Mouse (Mus musculus) olfactory bulb, adult 2 months (tissue): ENCODE results near the gene Bicd2. TPM values are rescaled to one million over a fixed set of nuclear protein-coding genes. Genes with fewer than 3 reads are reported as not detected.

Experiments
- H3K27ac ChIP-seq: fragments of 200-500 bp; 2 replicates; pipeline ENCODE4 v1.5.1; 2012; ENCODE audit warnings: low read depth, low read length; ENCODE audit not compliant: insufficient read depth
- H3K4me1 ChIP-seq: fragments of 200-500 bp; 2 replicates; pipeline ENCODE4 v1.6.1; 2012; ENCODE audit warnings: low read length; ENCODE audit not compliant: control insufficient read depth, insufficient read depth
- H3K4me3 ChIP-seq: fragments of 200-500 bp; 2 replicates; pipeline ENCODE4 v1.5.1; 2012; ENCODE audit warnings: mild to moderate bottlenecking, low read depth, low read length, moderate library complexity; ENCODE audit not compliant: insufficient read depth
- CTCF ChIP-seq: fragments of 200-500 bp; IDR thresholded peaks from 2 replicates; pipeline ENCODE4 v1.5.1; 2012; ENCODE audit warnings: low read depth, mild to moderate bottlenecking, low read length, moderate library complexity; ENCODE audit not compliant: insufficient read depth
- POLR2A ChIP-seq: fragments of 200-500 bp; IDR thresholded peaks from 2 replicates; pipeline ENCODE4 v1.6.1; 2012; ENCODE audit warnings: mild to moderate bottlenecking, low read depth, low read length, moderate library complexity; ENCODE audit not compliant: insufficient read depth
- WGBS: fragments of 180-500 bp; shearing (Covaris S2); methylation state at CpG from one replicate; pipeline ENCODE4 v1.1.7; 2018; 5-methylcytosine and 5-hydroxymethylcytosine counted together
- polyA plus RNA-seq: library from polyadenylated mRNA; stranded (reverse); fragments of >200 nt; gene quantifications from 2 replicates; pipeline ENCODE4 v1.2.4, GENCODE M21; 2012; ENCODE audit warnings: low replicate concordance; ENCODE audit not compliant: missing spikeins, insufficient read depth, insufficient read length

Bicd2 gene
- polyA plus RNA-seq, 1 experiment = 48.0 TPM

DNA sequence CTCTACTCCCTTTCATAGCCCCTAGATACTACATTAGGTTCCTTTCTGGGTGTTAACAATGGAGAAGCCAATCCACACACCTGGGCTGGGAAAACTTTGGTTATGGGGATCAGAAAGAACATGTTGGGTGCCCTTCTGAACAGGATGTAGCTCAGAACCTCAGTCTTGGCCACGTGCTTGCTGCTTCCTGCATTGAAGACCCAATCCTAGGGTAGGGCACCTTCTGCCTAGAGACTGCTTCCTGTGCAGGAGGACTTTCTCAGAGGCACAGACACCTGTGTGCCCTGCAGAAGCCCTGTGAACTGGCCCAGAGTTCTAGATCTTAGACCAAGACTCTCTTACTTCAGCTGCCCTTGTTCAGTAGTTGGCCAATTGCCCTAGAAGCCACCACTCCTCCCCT lies 94.4 kb downstream of the Bicd2 start:
- no peak overlapping the region for H3K27ac ChIP-seq

DNA sequence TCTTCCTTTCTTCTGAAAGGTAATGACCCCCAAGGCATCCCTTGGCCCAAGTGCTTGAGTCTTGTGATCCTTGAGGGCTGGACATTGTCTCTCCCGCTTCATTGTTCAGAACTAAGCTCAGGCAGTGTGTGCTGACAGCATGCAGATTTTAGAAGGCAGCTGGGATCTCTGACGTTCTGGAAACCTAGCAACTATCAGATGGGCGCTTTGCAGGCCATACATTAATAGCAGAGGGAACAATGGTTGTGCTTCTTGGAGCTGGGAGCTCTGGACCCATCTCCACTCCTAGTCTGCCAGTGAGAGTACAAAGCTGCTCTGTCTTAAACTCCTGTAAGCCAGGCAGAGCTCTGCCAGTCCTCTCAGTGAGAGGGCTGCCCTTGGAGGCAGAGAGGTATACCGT lies 94.8 kb downstream of the Bicd2 start:
- no peak overlapping the region for H3K4me3 ChIP-seq
- H3K4me1 ChIP-seq = peaks cover 4% of the 10 kb centered on the region; the same call in 1 of the 2 replicates
- 73% methylated on average over 4 of the region's 4 CpGs for WGBS
- H3K27ac ChIP-seq = no peak overlapping the region
- no peak for TF ChIP-seq CTCF
- TF ChIP-seq POLR2A = no peak

More for the DNA sequence above, 94.4 kb downstream of the Bicd2 start:
- Histone ChIP-seq H3K4me3 (no peak overlapping the region), H3K4me1 (peaks cover 4% of the 10 kb centered on the region; the same call in 1 of the 2 replicates)
- no peak for TF ChIP-seq POLR2A
- no peak for TF ChIP-seq CTCF
- WGBS = 86% methylated on average over 1 of the region's 1 CpGs

Other genes with a start within 250 kb of the Bicd2 start
- not detected in 2 replicates for gene Wnk2, start 193.6 kb upstream of the Bicd2 start, polyA plus RNA-seq
- gene Ninj1, start 154.1 kb upstream of the Bicd2 start, polyA plus RNA-seq = not detected in 2 replicates
- not detected in 2 replicates for gene Card19, start 125.5 kb upstream of the Bicd2 start, polyA plus RNA-seq
- not detected in 2 replicates for gene Susd3, start 92.9 kb upstream of the Bicd2 start, polyA plus RNA-seq
- not detected in 2 replicates for gene Fgd3, start 21.3 kb upstream of the Bicd2 start, polyA plus RNA-seq
- gene Ippk, start 79.7 kb downstream of the Bicd2 start, polyA plus RNA-seq = not detected in 2 replicates
- not detected in 2 replicates for gene Tes3-ps, start 151.7 kb downstream of the Bicd2 start, polyA plus RNA-seq
- gene Ecm2, start 163.2 kb downstream of the Bicd2 start, polyA plus RNA-seq = not detected in 2 replicates
- not detected in 2 replicates for gene Aspn, start 202.9 kb downstream of the Bicd2 start, polyA plus RNA-seq
- not detected in 2 replicates for gene Omd, start 240.9 kb downstream of the Bicd2 start, polyA plus RNA-seq